Mouse (Mus musculus) spleen, adult 2 months (tissue): Measurements from ENCODE around the gene Ndufs8. TPM values are rescaled to one million over a fixed set of nuclear protein-coding genes. Genes with fewer than 3 reads are reported as not detected.

Experiments used
- DNase-seq, 2 experiments: peaks; one replicate each; pipeline versions ENCODE4 v3.0.0 to v3.0.0-alpha.2; 2012 to 2021; ENCODE audit warnings: low spot score in 2 of 2, low read depth in 1 of 2
- H3K27ac ChIP-seq: fragments of 200-500 bp; 2 replicates; pipeline ENCODE4 v1.5.1; 2012; ENCODE audit warnings: low read length, inconsistent platforms; ENCODE audit not compliant: insufficient read depth
- H3K27me3 ChIP-seq: fragments of 200-500 bp; 2 replicates; pipeline ENCODE4 v1.6.1; 2012; ENCODE audit warnings: mild to moderate bottlenecking, moderate library complexity, low read length, inconsistent platforms; ENCODE audit not compliant: control insufficient read depth, insufficient read depth
- H3K36me3 ChIP-seq: fragments of 200-500 bp; 2 replicates; pipeline ENCODE4 v1.6.1; 2012; ENCODE audit warnings: mild to moderate bottlenecking, low read length, inconsistent platforms; ENCODE audit not compliant: control insufficient read depth, insufficient read depth
- H3K4me1 ChIP-seq: fragments of 200-500 bp; 2 replicates; pipeline ENCODE4 v1.6.1; 2011; ENCODE audit warnings: inconsistent platforms; ENCODE audit not compliant: control insufficient read depth, insufficient read depth, insufficient read length
- H3K4me3 ChIP-seq: fragments of 200-500 bp; 2 replicates; pipeline ENCODE4 v1.5.1; 2011; ENCODE audit warnings: mild to moderate bottlenecking, inconsistent platforms; ENCODE audit not compliant: insufficient read depth, insufficient read length; ENCODE audit errors: extremely low read depth
- CTCF ChIP-seq: fragments of 200-500 bp; IDR thresholded peaks from 2 replicates; pipeline ENCODE4 v1.5.1; 2011; ENCODE audit warnings: mild to moderate bottlenecking, inconsistent platforms; ENCODE audit not compliant: insufficient read depth, insufficient read length, insufficient replicate concordance; ENCODE audit errors: extremely low read depth
- POLR2A ChIP-seq: fragments of 200-500 bp; IDR thresholded peaks from 2 replicates; pipeline ENCODE4 v1.6.1; 2011; ENCODE audit warnings: low read depth, low read length, inconsistent platforms
- WGBS: fragments of 180-500 bp; shearing (Covaris S2); methylation state at CpG from one replicate; pipeline ENCODE4 v1.1.7; 2018; 5-methylcytosine and 5-hydroxymethylcytosine counted together
- polyA plus RNA-seq: library from polyadenylated mRNA; depleted of rRNA; stranded (reverse); fragments of >200 nt; gene quantifications from 2 replicates; pipeline ENCODE4 v1.2.3, GENCODE M21; 2012

Ndufs8 gene
- polyA plus RNA-seq, 1 experiment: 120 TPM

GRCm38 (mm10) chr19:3945872-3946564 is 33.4 kb upstream of the Ndufs8 start:
- 30% methylated on average over 10 of the region's 10 CpGs for WGBS
- Histone ChIP-seq H3K27ac (peak overlapping the region; percentile 4; the same call in 1 of the 2 replicates), H3K4me1 (peaks cover 21% of the 10 kb centered on the region), H3K4me3 (no peak overlapping the region), H3K36me3 (peaks cover 50% of the 10 kb centered on the region), H3K27me3 (no peaks in the 10 kb centered on the region)
- TF ChIP-seq CTCF (no peak), POLR2A (no peak)
- peak in 1 of 2 experiments; percentile 59 for DNase-seq

- WGBS: 24% methylated on average over 27 of the region's 27 CpGs
- H3K27ac ChIP-seq: peak overlapping the region; percentile 39
- peak; percentile 77 to 87 for DNase-seq
- TF ChIP-seq POLR2A (peak; percentile 23; the same call in 1 of the 2 replicates), CTCF (no peak)
- peaks cover 21% of the 10 kb centered on the region for H3K4me1 ChIP-seq
- no peaks in the 10 kb centered on the region for H3K27me3 ChIP-seq
- H3K36me3 ChIP-seq: peaks cover 30% of the 10 kb centered on the region
- no peak overlapping the region for H3K4me3 ChIP-seq
Observed at GRCm38 (mm10) chr19:3942986-3943735, 30.6 kb upstream of the Ndufs8 start.

DNA sequence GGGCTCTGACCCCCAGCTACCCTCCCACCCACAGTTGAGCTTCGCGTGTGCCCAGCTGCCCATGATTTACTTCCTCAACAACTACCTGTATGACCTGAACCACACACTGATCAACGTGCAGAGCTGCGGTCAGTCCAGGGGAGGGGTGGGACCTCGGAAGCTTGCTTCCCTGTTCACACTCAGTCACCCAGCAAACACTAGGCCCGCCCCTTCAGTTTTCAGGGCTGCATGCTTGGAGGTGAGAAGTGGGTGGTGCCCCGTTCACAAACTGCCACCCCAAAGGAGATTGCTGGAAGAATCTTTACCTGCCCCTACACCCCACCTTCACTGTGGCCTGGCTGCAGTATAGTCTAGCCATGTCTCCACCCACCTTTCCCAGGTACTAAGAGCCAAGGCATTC is 29.7 kb upstream of the Ndufs8 start:
- H3K27me3 ChIP-seq: no peaks in the 10 kb centered on the region
- peaks cover 27% of the 10 kb centered on the region for H3K36me3 ChIP-seq
- peak overlapping the region; percentile 37 for H3K27ac ChIP-seq
- 62% methylated on average over 7 of the region's 7 CpGs for WGBS
- TF ChIP-seq CTCF (no peak), POLR2A (no peak)
- DNase-seq: no peak
- peaks cover 21% of the 10 kb centered on the region for H3K4me1 ChIP-seq
- no peak overlapping the region for H3K4me3 ChIP-seq

GRCm38 (mm10) chr19:3935896-3936850 is 23.6 kb upstream of the Ndufs8 start:
- H3K4me1 ChIP-seq: peaks cover 13% of the 10 kb centered on the region; the same call in 1 of the 2 replicates
- DNase-seq: peak in 1 of 2 experiments; percentile 89
- TF ChIP-seq POLR2A: peak; percentile 49
- no peak for TF ChIP-seq CTCF
- 3% methylated on average over 22 of the region's 22 CpGs for WGBS
- no peaks in the 10 kb centered on the region for H3K27me3 ChIP-seq
- peak overlapping the region; percentile 98 for H3K27ac ChIP-seq
- H3K4me3 ChIP-seq: peak overlapping the region; percentile 96
- peaks cover 5% of the 10 kb centered on the region for H3K36me3 ChIP-seq

GRCm38 (mm10) chr19:3935032-3935895 is 22.7 kb upstream of the Ndufs8 start, which contains the start of gene Unc93b1:
Unc93b1 (plus strand) TSS chr19:3935186.
- H3K4me3 ChIP-seq: peak within 1 kb of the TSS; percentile 96
- peak in 1 of 2 experiments; percentile 80 for DNase-seq
- peaks cover 4% of the 10 kb centered on the region for H3K36me3 ChIP-seq
- peak within 1 kb of the TSS; percentile 98 for H3K27ac ChIP-seq
- WGBS: 2% methylated on average over 41 of the region's 42 CpGs
- no peaks in the 10 kb centered on the region for H3K27me3 ChIP-seq
- peaks cover 18% of the 10 kb centered on the region; the same call in 1 of the 2 replicates for H3K4me1 ChIP-seq
- TF ChIP-seq CTCF: no peak
- peak; percentile 90 for TF ChIP-seq POLR2A
